In genomic region chr13:108542342-108542761, GRCm38 (mm10) we compare ENCODE assay signal across 8 mouse cellular contexts.
DNase-seq lines count a peak whose midpoint lies in the region.

No protein-coding gene starts in this region.

- peak; percentile 14 to 24 for DNase-seq in cerebellum, postnatal 10 days
- no peak for DNase-seq in cerebellum, adult 8-10 months
- peak; percentile 11 to 67 for DNase-seq in layer of hippocampus, adult 18-20 months (ENCODE audit: low spot score in 2 of 2)
- no peak for DNase-seq in layer of hippocampus, postnatal 25 days (ENCODE audit: extremely low spot score in 1 of 2, low spot score in 1 of 2)
- peak; percentile 62 for DNase-seq in brain, adult 2 months (ENCODE audit: low read depth, low spot score)
- peak; percentile 76 to 81 for DNase-seq in kidney, postnatal 36 days
- DNase-seq in retina, embryonic 14.5 days (ENCODE audit: low spot score): no peak
- no peak for DNase-seq in cerebellum, postnatal 25 days

Comparison
In these comparisons a context has a peak if more than half of its experiments do, and no peak if none do; other contexts are left out.
1. DNase-seq: peak in cerebellum, postnatal 10 days (2 of 2), layer of hippocampus, adult 18-20 months (2 of 2), brain, adult 2 months (single experiment) and kidney, postnatal 36 days (2 of 2); none in cerebellum, adult 8-10 months (single experiment), layer of hippocampus, postnatal 25 days (0 of 2), retina, embryonic 14.5 days (single experiment) and cerebellum, postnatal 25 days (0 of 2).